Mouse (Mus musculus) heart, embryonic 12.5 days (tissue): ENCODE data around the gene Aatk. TPM values are rescaled to one million over a fixed set of nuclear protein-coding genes. Genes with fewer than 3 reads are reported as not detected.

Source experiments
- ATAC-seq: fragments of 200-750 bp; cut with Nextera tagmentation; 2 replicates; pipeline ENCODE4 v1.8.0; 2017; ENCODE audit warnings: moderate TSS enrichment, moderate library complexity; ENCODE audit not compliant: insufficient number of reproducible peaks, low FRiP score
- H3K27ac ChIP-seq: fragments of 300-500 bp; sonication (generic); 2 replicates; pipeline ENCODE4 v1.5.1; 2016; ENCODE audit warnings: mild to moderate bottlenecking, moderate library complexity; ENCODE audit not compliant: poor library complexity, severe bottlenecking
- H3K27me3 ChIP-seq: fragments of 300-500 bp; sonication (generic); replicated peaks from 2 replicates; pipeline ENCODE4 v1.6.1; 2016; ENCODE audit warnings: mild to moderate bottlenecking, moderate library complexity
- H3K36me3 ChIP-seq: fragments of 300-500 bp; sonication (generic); 2 replicates; pipeline ENCODE4 v1.6.1; 2016; ENCODE audit warnings: mild to moderate bottlenecking, moderate library complexity
- H3K4me1 ChIP-seq: fragments of 300-500 bp; sonication (generic); replicated peaks from 2 replicates; pipeline ENCODE4 v1.6.1; 2016; ENCODE audit warnings: mild to moderate bottlenecking
- H3K4me2 ChIP-seq: fragments of 300-500 bp; sonication (generic); 2 replicates; pipeline ENCODE4 v1.6.1; 2016; ENCODE audit warnings: mild to moderate bottlenecking, moderate library complexity
- H3K4me3 ChIP-seq: fragments of 300-500 bp; sonication (generic); 2 replicates; pipeline ENCODE4 v1.5.1; 2016; ENCODE audit warnings: mild to moderate bottlenecking
- H3K9ac ChIP-seq: fragments of 300-500 bp; sonication (generic); 2 replicates; pipeline ENCODE4 v1.6.1; 2016; ENCODE audit warnings: mild to moderate bottlenecking, moderate library complexity
- H3K9me3 ChIP-seq: fragments of 300-500 bp; sonication (generic); replicated peaks from 2 replicates; pipeline ENCODE4 v1.6.1; 2016; ENCODE audit warnings: mild to moderate bottlenecking, moderate library complexity
- WGBS: fragments of 180-500 bp; shearing (Covaris S2); methylation state at CpG from one replicate; pipeline ENCODE4 v1.1.7; 2016; 5-methylcytosine and 5-hydroxymethylcytosine counted together
- polyA plus RNA-seq: library from polyadenylated mRNA; unstranded; fragments of >200 nt; fragmentation: Nextera tagmentation; extraction: Ambion mirVana; gene quantifications from 2 replicates; pipeline ENCODE4 v1.2.1, GENCODE M21; 2016

Gene Aatk
- polyA plus RNA-seq, 1 experiment from 2014 or later: 0.92 TPM

GRCm38 (mm10) chr11:119987876-119988275, 59.1 kb downstream of the Aatk start:
- WGBS: 79% methylated on average over 7 of the region's 7 CpGs
- no peaks in the 10 kb centered on the region for H3K9me3 ChIP-seq
- no peak overlapping the region for H3K4me3 ChIP-seq
- H3K4me2 ChIP-seq: no peak overlapping the region
- H3K4me1 ChIP-seq: peaks cover 39% of the 10 kb centered on the region
- no peaks in the 10 kb centered on the region for H3K27me3 ChIP-seq
- H3K9ac ChIP-seq: no peak overlapping the region
- peaks cover 25% of the 10 kb centered on the region for H3K36me3 ChIP-seq
- ATAC-seq: no peak
- H3K27ac ChIP-seq: no peak overlapping the region

- H3K9me3 ChIP-seq: no peaks in the 10 kb centered on the region
- H3K4me2 ChIP-seq: no peak overlapping the region
- ATAC-seq: no peak
- H3K9ac ChIP-seq: no peak overlapping the region
- H3K4me1 ChIP-seq: peaks cover 45% of the 10 kb centered on the region
- peaks cover 27% of the 10 kb centered on the region for H3K36me3 ChIP-seq
- H3K27me3 ChIP-seq: no peaks in the 10 kb centered on the region
- 72% methylated on average over 9 of the region's 9 CpGs for WGBS
- H3K27ac ChIP-seq: no peak overlapping the region
- H3K4me3 ChIP-seq: no peak overlapping the region
Observed at GRCm38 (mm10) chr11:119986751-119987425, 60.1 kb downstream of the Aatk start.

- Histone ChIP-seq H3K4me3 (no peak overlapping the region), H3K36me3 (peaks cover 40% of the 10 kb centered on the region), H3K9me3 (no peaks in the 10 kb centered on the region), H3K4me1 (peaks cover 14% of the 10 kb centered on the region), H3K4me2 (no peak overlapping the region), H3K27me3 (no peaks in the 10 kb centered on the region), H3K9ac (no peak overlapping the region), H3K27ac (no peak overlapping the region)
- 84% methylated on average over 2 of the region's 2 CpGs for WGBS
- ATAC-seq: no peak
Observed at GRCm38 (mm10) chr11:119983151-119983550, 63.8 kb downstream of the Aatk start.

- ATAC-seq: no peak
- H3K27ac ChIP-seq: no peak overlapping the region
Observed at GRCm38 (mm10) chr11:119982236-119982635, 64.7 kb downstream of the Aatk start.

GRCm38 (mm10) chr11:119981769-119982168, 65.2 kb downstream of the Aatk start:
- H3K4me1 ChIP-seq: peaks cover 11% of the 10 kb centered on the region
- no peak for ATAC-seq

More at GRCm38 (mm10) chr11:119982236-119982635, 64.7 kb downstream of the Aatk start:
- Histone ChIP-seq H3K36me3 (peaks cover 40% of the 10 kb centered on the region), H3K4me1 (peaks cover 11% of the 10 kb centered on the region), H3K27me3 (no peaks in the 10 kb centered on the region), H3K4me2 (no peak overlapping the region), H3K4me3 (no peak overlapping the region), H3K9me3 (no peaks in the 10 kb centered on the region), H3K9ac (no peak overlapping the region)
- WGBS: 73% methylated on average over 3 of the region's 3 CpGs

GRCm38 (mm10) chr11:119979596-119980385, 67.2 kb downstream of the Aatk start:
- H3K27me3 ChIP-seq: no peaks in the 10 kb centered on the region
- peaks cover 29% of the 10 kb centered on the region; the same call in 1 of the 2 replicates for H3K36me3 ChIP-seq
- no peak for ATAC-seq
- 78% methylated on average over 10 of the region's 10 CpGs for WGBS
- no peak overlapping the region for H3K27ac ChIP-seq
- H3K4me3 ChIP-seq: no peak overlapping the region
- no peaks in the 10 kb centered on the region for H3K9me3 ChIP-seq
- no peak overlapping the region for H3K4me2 ChIP-seq
- no peak overlapping the region for H3K9ac ChIP-seq
- H3K4me1 ChIP-seq: peaks cover 11% of the 10 kb centered on the region

More at GRCm38 (mm10) chr11:119981769-119982168, 65.2 kb downstream of the Aatk start:
- WGBS: 76% methylated on average over 3 of the region's 3 CpGs
- H3K9ac ChIP-seq: no peak overlapping the region
- H3K4me3 ChIP-seq: no peak overlapping the region
- H3K36me3 ChIP-seq: peaks cover 39% of the 10 kb centered on the region
- H3K4me2 ChIP-seq: no peak overlapping the region
- no peaks in the 10 kb centered on the region for H3K9me3 ChIP-seq
- no peak overlapping the region for H3K27ac ChIP-seq
- H3K27me3 ChIP-seq: no peaks in the 10 kb centered on the region

GRCm38 (mm10) chr11:119978701-119979100, 68.3 kb downstream of the Aatk start:
- H3K27ac ChIP-seq: no peak overlapping the region
- H3K36me3 ChIP-seq: peaks cover 27% of the 10 kb centered on the region
- H3K4me1 ChIP-seq: peaks cover 11% of the 10 kb centered on the region
- H3K27me3 ChIP-seq: no peaks in the 10 kb centered on the region
- no peaks in the 10 kb centered on the region; the same call in 1 of the 2 replicates for H3K9me3 ChIP-seq
- WGBS: 87% methylated on average over 4 of the region's 4 CpGs
- ATAC-seq: no peak
- no peak overlapping the region for H3K4me2 ChIP-seq
- H3K4me3 ChIP-seq: no peak overlapping the region
- no peak overlapping the region for H3K9ac ChIP-seq

GRCm38 (mm10) chr11:119975739-119976501, 71.0 kb downstream of the Aatk start:
- no peaks in the 10 kb centered on the region for H3K4me1 ChIP-seq
- 72% methylated on average over 8 of the region's 8 CpGs for WGBS
- H3K27me3 ChIP-seq: no peaks in the 10 kb centered on the region
- no peak overlapping the region for H3K9ac ChIP-seq
- H3K27ac ChIP-seq: no peak overlapping the region
- ATAC-seq: no peak
- peaks cover 28% of the 10 kb centered on the region for H3K36me3 ChIP-seq
- no peaks in the 10 kb centered on the region; the same call in 1 of the 2 replicates for H3K9me3 ChIP-seq
- no peak overlapping the region for H3K4me2 ChIP-seq
- no peak overlapping the region for H3K4me3 ChIP-seq

GRCm38 (mm10) chr11:119973789-119974188, 73.2 kb downstream of the Aatk start:
- H3K9me3 ChIP-seq: no peaks in the 10 kb centered on the region; the same call in 1 of the 2 replicates
- ATAC-seq: no peak
- H3K4me2 ChIP-seq: no peak overlapping the region
- WGBS: 72% methylated on average over 4 of the region's 4 CpGs
- peaks cover 28% of the 10 kb centered on the region for H3K36me3 ChIP-seq
- H3K27me3 ChIP-seq: no peaks in the 10 kb centered on the region
- no peak overlapping the region for H3K4me3 ChIP-seq
- H3K27ac ChIP-seq: no peak overlapping the region
- no peak overlapping the region for H3K9ac ChIP-seq
- H3K4me1 ChIP-seq: no peaks in the 10 kb centered on the region

GRCm38 (mm10) chr11:119970021-119970851, 76.7 kb downstream of the Aatk start:
- Histone ChIP-seq H3K9me3 (no peaks in the 10 kb centered on the region; the same call in 1 of the 2 replicates), H3K27ac (no peak overlapping the region), H3K4me1 (0 out of 2 replicates have a peak, but pooled peaks cover 6% of the 10 kb centered on the region), H3K36me3 (peaks cover 25% of the 10 kb centered on the region), H3K4me3 (no peak overlapping the region), H3K4me2 (no peak overlapping the region), H3K27me3 (no peaks in the 10 kb centered on the region), H3K9ac (no peak overlapping the region)
- 70% methylated on average over 12 of the region's 12 CpGs for WGBS
- ATAC-seq: no peak
